Mouse (Mus musculus): ENCODE measurements around the gene Serpine2.

DNA sequence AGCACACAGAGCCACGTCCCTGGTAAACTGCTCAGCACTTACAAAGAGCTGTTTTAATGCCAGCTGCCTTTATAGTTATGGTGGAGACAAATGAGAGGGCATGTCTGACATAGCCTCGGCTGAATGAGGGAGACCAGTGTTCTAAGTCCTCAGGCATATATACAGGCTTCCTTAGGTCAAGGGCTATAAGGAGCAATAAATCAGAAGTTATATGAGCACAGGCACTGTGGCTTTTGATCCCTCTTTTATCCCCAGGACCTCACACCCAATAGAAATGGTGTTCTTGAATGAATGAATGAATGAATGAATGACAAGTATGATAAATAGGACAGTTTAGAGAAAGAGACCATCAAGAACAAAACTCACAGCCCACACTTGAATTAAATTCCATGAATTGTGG lies 102.0 kb downstream of the Serpine2 start:
- no peak for TF ChIP-seq CTCF (IDR thresholded peaks at IDR 0.05; ENCODE audit: low read depth)
- no peak for TF ChIP-seq EP300 (IDR thresholded peaks at IDR 0.05; ENCODE audit: low read depth)

Data from heart, postnatal 0 days (tissue).